Comparison of ENCODE assay signal across 8 mouse cellular contexts in the genomic region with DNA sequence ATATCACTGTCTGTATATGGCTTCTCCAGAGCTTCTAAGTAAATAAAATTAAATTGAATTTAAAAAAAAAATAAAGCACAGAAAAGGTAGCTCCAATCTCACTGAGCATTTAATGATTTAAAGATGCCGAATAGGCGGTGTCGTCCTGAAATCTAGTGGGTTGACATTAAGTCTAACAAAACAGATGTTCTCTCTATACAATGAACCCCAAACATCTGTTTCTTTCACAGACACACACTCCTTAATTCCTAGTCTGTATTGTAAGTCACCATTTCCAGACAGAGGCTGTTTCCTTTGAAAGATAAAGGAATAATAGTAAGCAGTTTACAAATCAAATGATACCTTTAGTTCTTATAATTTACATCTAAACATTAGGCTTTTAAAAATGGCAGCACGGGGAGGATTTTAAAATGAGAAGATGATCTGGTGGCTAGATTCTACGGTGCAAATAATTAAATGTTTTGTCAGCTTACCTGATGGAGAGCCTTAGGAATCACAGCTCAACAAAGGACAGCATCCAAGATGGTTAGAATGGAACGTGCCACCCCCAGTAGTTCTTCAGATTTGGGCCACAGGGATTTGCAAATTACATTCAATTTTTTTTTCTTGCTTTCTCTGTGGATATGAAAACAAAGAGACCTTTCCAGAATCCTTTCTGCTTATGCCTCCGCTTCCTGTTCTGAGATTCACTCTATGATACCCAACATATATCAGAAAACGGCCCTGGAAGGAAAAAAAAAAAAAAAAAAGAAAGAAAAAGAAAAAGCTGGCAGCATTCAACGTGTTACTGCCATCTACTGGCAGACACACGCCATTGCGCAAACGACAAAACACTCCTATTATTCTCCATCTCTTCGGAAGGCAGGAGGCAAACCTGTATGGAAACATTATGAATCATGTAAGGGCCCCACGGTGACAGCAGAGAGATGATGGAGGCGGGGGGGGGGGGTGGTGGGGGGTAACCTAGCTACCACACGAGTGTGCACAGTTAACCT. TPM values are rescaled to one million over a fixed set of nuclear protein-coding genes. Genes with fewer than 3 reads are reported as not detected.
DNase-seq lines count a peak whose midpoint lies in the region; ATAC-seq and TF ChIP-seq lines count a peak whose summit lies in the region.

Gene Scn3a (minus strand): TSS at position 835 of the 995 bp plus-strand sequence.

- no peaks in the 10 kb centered on the region for H3K36me3 ChIP-seq in kidney, embryonic 16.5 days (ENCODE audit: insufficient read depth, low read length)
- no peaks in the 10 kb centered on the region for H3K36me3 ChIP-seq in limb, embryonic 14.5 days (ENCODE audit: control insufficient read depth, insufficient read depth, low read length)
- H3K36me3 ChIP-seq in neural tube, embryonic 12.5 days, result no peaks in the 10 kb centered on the region

- no peak within 1 kb of the TSS; the same call in 1 of the 2 replicates for H3K4me3 ChIP-seq in kidney, embryonic 16.5 days (ENCODE audit: low read length)
- peak within 1 kb of the TSS; percentile 11; the same call in 1 of the 2 replicates for H3K4me3 ChIP-seq in limb, embryonic 14.5 days (replicated peaks; ENCODE audit: low read length)
- peak within 1 kb of the TSS; percentile 37 for H3K4me3 ChIP-seq in neural tube, embryonic 12.5 days

- no peak within 1 kb of the TSS for H3K9ac ChIP-seq in kidney, embryonic 16.5 days (replicated peaks; ENCODE audit: low read length)
- no peak within 1 kb of the TSS for H3K9ac ChIP-seq in limb, embryonic 14.5 days (ENCODE audit: low read depth, low read length, severe bottlenecking)
- peak within 1 kb of the TSS; percentile 36 for H3K9ac ChIP-seq in neural tube, embryonic 12.5 days

- peak; percentile 89 for ATAC-seq in granulocyte monocyte progenitor cell, adult 5-6 weeks (replicated peaks; ENCODE audit: poor library complexity, severe bottlenecking)
- peak; percentile 49; the same call in 1 of the 2 replicates for ATAC-seq in kidney, embryonic 16.5 days (ENCODE audit: low FRiP score, low TSS enrichment)
- 0 out of 2 replicates have a peak, but pooled peaks have one; percentile 34 for ATAC-seq in limb, embryonic 14.5 days (ENCODE audit: low FRiP score, low read depth)
- ATAC-seq in neural tube, embryonic 12.5 days (ENCODE audit: low FRiP score, low read depth), result peak; percentile 70; the same call in 1 of the 2 replicates

- H3K27me3 ChIP-seq in kidney, embryonic 16.5 days (ENCODE audit: insufficient read depth, low read length), result no peaks in the 10 kb centered on the region
- H3K27me3 ChIP-seq in limb, embryonic 14.5 days (ENCODE audit: control insufficient read depth, insufficient read depth, low read length), result no peaks in the 10 kb centered on the region
- H3K27me3 ChIP-seq in neural tube, embryonic 12.5 days (replicated peaks), result no peaks in the 10 kb centered on the region

- H3K27ac ChIP-seq in kidney, embryonic 16.5 days (ENCODE audit: low read length), result no peak within 1 kb of the TSS
- no peak within 1 kb of the TSS for H3K27ac ChIP-seq in limb, embryonic 14.5 days (replicated peaks; ENCODE audit: low read depth, low read length)
- no peak within 1 kb of the TSS for H3K27ac ChIP-seq in neural tube, embryonic 12.5 days

- WGBS in kidney, embryonic 16.5 days, result 28% methylated on average over 16 of the region's 16 CpGs
- WGBS in limb, embryonic 14.5 days, result 16% methylated on average over 16 of the region's 16 CpGs
- 18% methylated on average over 16 of the region's 16 CpGs for WGBS in neural tube, embryonic 12.5 days

- H3K4me1 ChIP-seq in kidney, embryonic 16.5 days (ENCODE audit: insufficient read depth, low read length), result no peaks in the 10 kb centered on the region
- no peaks in the 10 kb centered on the region for H3K4me1 ChIP-seq in limb, embryonic 14.5 days (ENCODE audit: control insufficient read depth, insufficient read depth, low read length)
- H3K4me1 ChIP-seq in neural tube, embryonic 12.5 days, result peaks cover 5% of the 10 kb centered on the region; the same call in 1 of the 2 replicates

- 0 out of 2 replicates have a peak within 1 kb of the TSS, but pooled peaks have one; percentile 10 for H3K4me2 ChIP-seq in kidney, embryonic 16.5 days (replicated peaks; ENCODE audit: low read depth, low read length)
- H3K4me2 ChIP-seq in limb, embryonic 14.5 days (replicated peaks; ENCODE audit: low read depth, low read length, severe bottlenecking), result peak within 1 kb of the TSS; percentile 39; the same call in 1 of the 2 replicates
- peak within 1 kb of the TSS; percentile 57 for H3K4me2 ChIP-seq in neural tube, embryonic 12.5 days (replicated peaks)

- H3K9me3 ChIP-seq in kidney, embryonic 16.5 days (ENCODE audit: low read length), result no peaks in the 10 kb centered on the region
- H3K9me3 ChIP-seq in limb, embryonic 14.5 days (ENCODE audit: control insufficient read depth, low read length), result no peaks in the 10 kb centered on the region
- H3K9me3 ChIP-seq in neural tube, embryonic 12.5 days, result no peaks in the 10 kb centered on the region

- TF ChIP-seq POLR2A in limb, embryonic 14.5 days (IDR thresholded peaks at IDR 0.05; ENCODE audit: borderline replicate concordance, extremely low read depth, insufficient read depth, insufficient read length), result no peak

- DNase-seq in urinary bladder, postnatal 14 days (ENCODE audit: low spot score), result peak; percentile 27
- no peak for DNase-seq in urinary bladder, postnatal 10 days (ENCODE audit: low spot score)
- peak; percentile 44 to 70 for DNase-seq in cerebellum, postnatal 25 days
- DNase-seq in limb, embryonic 14.5 days (ENCODE audit: low spot score), result peak; percentile 77
- no peak for DNase-seq in spleen, postnatal 14 days (ENCODE audit: low spot score in 2 of 2)

RNA-seq across cellular contexts. Expression of gene Scn3a, which starts in this region (rescaled TPM):
- total RNA-seq in granulocyte monocyte progenitor cell, adult 5-6 weeks (2014; fragmentation: Nextera tagmentation), result not detected in 2 replicates
- total RNA-seq in granulocyte monocyte progenitor cell, adult 5-6 weeks (2017), result not detected in 2 replicates
- polyA plus RNA-seq in kidney, embryonic 16.5 days (2015; fragmentation: Nextera tagmentation; extraction: Ambion mirVana), result 0.19 and 0.92 TPM in 2 replicates
- 1.8 and 1.9 TPM in 2 replicates for polyA plus RNA-seq in limb, embryonic 14.5 days (2012; rRNA removed)
- 1.7 TPM in 2 replicates for polyA plus RNA-seq in limb, embryonic 14.5 days (2014; fragmentation: Nextera tagmentation; extraction: Ambion mirVana)
- polyA plus RNA-seq in neural tube, embryonic 12.5 days (2016; fragmentation: Nextera tagmentation; extraction: Ambion mirVana), result 38.4 and 43.9 TPM in 2 replicates

Comparison
In these comparisons a context has a peak if more than half of its experiments do, and no peak if none do; other contexts are left out.
1. RNA of gene Scn3a (polyA plus RNA-seq): 38.4 to 43.9 TPM in neural tube, embryonic 12.5 days; 1.7 to 1.9 TPM in limb, embryonic 14.5 days and 0.19 to 0.92 TPM in kidney, embryonic 16.5 days; every median in the first group is over 10 times any median in the second.
2. DNase-seq: peak in urinary bladder, postnatal 14 days (single experiment), cerebellum, postnatal 25 days (2 of 2) and limb, embryonic 14.5 days (single experiment); none in urinary bladder, postnatal 10 days (single experiment) and spleen, postnatal 14 days (0 of 2).
3. Peak in ATAC-seq in granulocyte monocyte progenitor cell, adult 5-6 weeks; RNA of the gene not detected or under 1 TPM.
4. Peak in ATAC-seq and H3K4me2 ChIP-seq in kidney, embryonic 16.5 days; RNA of the gene not detected or under 1 TPM.
5. ATAC-seq: peak in every context shown above with its lines; median percentile 89 in granulocyte monocyte progenitor cell, adult 5-6 weeks; 70 in neural tube, embryonic 12.5 days; 49 in kidney, embryonic 16.5 days; 34 in limb, embryonic 14.5 days.
6. Peak in every context shown above with its lines, with median percentiles within 50 percentile points of each other: H3K4me2 ChIP-seq.